Mouse (Mus musculus) testis, adult 2 months (tissue): ENCODE data around the gene Umad1. TPM values are rescaled to one million over a fixed set of nuclear protein-coding genes. Genes with fewer than 3 reads are reported as not detected.
A peak's percentile ranks its signal among the peaks of the same experiment; 100 is the strongest.

Experiments
- H3K27ac ChIP-seq: fragments of 200-500 bp; 2 replicates; pipeline ENCODE4 v1.5.1; 2012; ENCODE audit warnings: low read depth, low read length; ENCODE audit not compliant: control insufficient read depth, insufficient read depth
- H3K27me3 ChIP-seq: fragments of 200-500 bp; 2 replicates; pipeline ENCODE4 v1.6.1; 2012; ENCODE audit warnings: mild to moderate bottlenecking, low read length, moderate library complexity; ENCODE audit not compliant: control insufficient read depth, insufficient read depth
- H3K36me3 ChIP-seq: fragments of 200-500 bp; 2 replicates; pipeline ENCODE4 v1.6.1; 2012; ENCODE audit warnings: mild to moderate bottlenecking, low read length; ENCODE audit not compliant: control insufficient read depth, insufficient read depth
- H3K4me1 ChIP-seq: fragments of 200-500 bp; 2 replicates; pipeline ENCODE4 v1.6.1; 2012; ENCODE audit warnings: low read length; ENCODE audit not compliant: control insufficient read depth, insufficient read depth
- H3K4me3 ChIP-seq: fragments of 200-500 bp; 2 replicates; pipeline ENCODE4 v1.5.1; 2012; ENCODE audit warnings: low read depth, mild to moderate bottlenecking, low read length, moderate library complexity, mixed read lengths; ENCODE audit not compliant: control insufficient read depth
- CTCF ChIP-seq: fragments of 200-500 bp; IDR thresholded peaks from 2 replicates; pipeline ENCODE4 v1.5.1; 2012; ENCODE audit warnings: low read depth, mild to moderate bottlenecking, inconsistent platforms, low read length, moderate library complexity; ENCODE audit not compliant: control insufficient read depth, insufficient read depth, insufficient replicate concordance
- POLR2A ChIP-seq: fragments of 200-500 bp; IDR thresholded peaks from 2 replicates; pipeline ENCODE4 v1.6.1; 2012; ENCODE audit warnings: low read depth, mild to moderate bottlenecking, inconsistent platforms, low read length, moderate library complexity; ENCODE audit not compliant: control insufficient read depth
- polyA plus RNA-seq: library from polyadenylated mRNA; depleted of rRNA; stranded (reverse); fragments of >200 nt; gene quantifications from 2 replicates; pipeline ENCODE4 v1.2.3, GENCODE M21; 2012; rRNA removed

Umad1 gene
- 5.9 and 7.0 TPM in 2 replicates for polyA plus RNA-seq

GRCm38 (mm10) chr6:8259004-8259666, at the start of gene Umad1, which contains the start of the genes Rpa3 and Gm45062:
Gene Umad1 (plus strand): TSS chr6:8259288.
Gene Rpa3 (minus strand): TSS chr6:8259173.
Gene Gm45062 (plus strand): TSS chr6:8259450.
- Histone ChIP-seq H3K27ac (peak within 1 kb of the TSS; percentile 94), H3K4me3 (peak within 1 kb of the TSS; percentile 100), H3K27me3 (no peaks in the 10 kb centered on the region), H3K36me3 (no peaks in the 10 kb centered on the region), H3K4me1 (no peaks in the 10 kb centered on the region)
- no peak for TF ChIP-seq CTCF
- peak; percentile 61 for TF ChIP-seq POLR2A

DNA sequence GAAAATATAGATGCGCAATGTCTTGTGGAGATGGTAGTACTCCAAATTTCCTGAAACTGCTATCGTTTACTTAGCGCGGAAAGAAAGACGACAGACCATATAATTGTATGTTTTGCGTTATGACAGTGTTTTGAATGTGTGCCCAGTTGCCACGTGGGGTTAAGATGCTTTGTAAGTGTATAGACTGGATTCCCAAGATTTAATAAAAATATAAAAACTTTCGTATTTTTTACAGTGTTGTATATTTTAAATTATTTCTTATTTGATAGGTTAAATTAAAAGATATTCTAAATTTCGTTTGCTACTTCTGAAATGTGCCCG, 49.3 kb upstream of the Umad1 start:
- Histone ChIP-seq H3K27me3 (no peaks in the 10 kb centered on the region), H3K4me3 (peak overlapping the region; percentile 92), H3K27ac (peak overlapping the region; percentile 90), H3K4me1 (peaks cover 2% of the 10 kb centered on the region; the same call in 1 of the 2 replicates), H3K36me3 (no peaks in the 10 kb centered on the region)
- TF ChIP-seq CTCF (no peak), POLR2A (no peak)

DNA sequence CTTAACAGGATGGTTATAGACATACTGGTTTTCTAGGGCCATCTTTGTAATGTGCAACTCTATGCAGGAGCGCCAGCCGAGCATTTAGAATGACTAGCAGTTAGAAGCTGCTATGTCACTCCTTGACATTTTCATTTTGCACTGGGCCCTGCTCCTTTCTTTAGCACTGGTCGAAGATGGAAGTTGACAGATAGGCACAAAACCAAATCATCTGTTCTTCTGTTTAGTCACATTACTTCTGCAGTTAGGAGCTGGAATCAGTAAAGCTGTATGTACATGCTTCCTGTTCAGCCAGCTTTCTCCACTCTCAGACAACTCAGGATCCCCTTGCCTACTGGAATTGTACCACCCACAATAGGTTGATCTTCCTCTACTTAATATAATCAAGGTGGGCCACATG, 48.4 kb upstream of the Umad1 start:
- Histone ChIP-seq H3K4me1 (peaks cover 2% of the 10 kb centered on the region; the same call in 1 of the 2 replicates), H3K4me3 (no peak overlapping the region), H3K36me3 (no peaks in the 10 kb centered on the region), H3K27ac (0 out of 2 replicates have a peak overlapping the region, but pooled peaks have one; percentile 25), H3K27me3 (no peaks in the 10 kb centered on the region)
- TF ChIP-seq CTCF (no peak), POLR2A (no peak)

GRCm38 (mm10) chr6:8227035-8227434, 32.1 kb upstream of the Umad1 start:
- Histone ChIP-seq H3K4me1 (no peaks in the 10 kb centered on the region), H3K4me3 (no peak overlapping the region), H3K27ac (no peak overlapping the region), H3K27me3 (no peaks in the 10 kb centered on the region), H3K36me3 (peaks cover 2% of the 10 kb centered on the region)
- TF ChIP-seq POLR2A: no peak
- no peak for TF ChIP-seq CTCF

DNA sequence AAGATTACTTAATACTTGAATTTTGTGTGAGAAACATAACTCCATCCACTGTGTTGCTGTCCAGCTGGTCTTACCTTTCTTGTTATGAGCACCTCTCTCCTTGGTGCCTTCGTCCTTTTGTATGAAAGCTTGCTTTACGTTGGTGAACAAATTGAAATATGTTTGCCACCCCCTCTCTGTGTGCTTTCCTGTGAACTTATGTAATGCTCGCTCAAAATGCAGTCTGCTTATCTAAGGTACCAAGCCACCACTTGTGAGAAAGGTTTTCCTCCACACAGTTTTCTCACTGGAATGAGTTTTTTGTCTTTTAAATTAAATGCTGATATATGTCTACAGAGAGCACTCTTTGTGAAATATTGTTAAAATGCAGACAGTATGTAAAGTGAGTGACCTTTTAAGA, 30.5 kb upstream of the Umad1 start:
- peaks cover 2% of the 10 kb centered on the region for H3K36me3 ChIP-seq
- no peak overlapping the region for H3K4me3 ChIP-seq
- H3K27me3 ChIP-seq: no peaks in the 10 kb centered on the region
- no peaks in the 10 kb centered on the region for H3K4me1 ChIP-seq
- H3K27ac ChIP-seq: no peak overlapping the region
- no peak for TF ChIP-seq POLR2A
- TF ChIP-seq CTCF: no peak

DNA sequence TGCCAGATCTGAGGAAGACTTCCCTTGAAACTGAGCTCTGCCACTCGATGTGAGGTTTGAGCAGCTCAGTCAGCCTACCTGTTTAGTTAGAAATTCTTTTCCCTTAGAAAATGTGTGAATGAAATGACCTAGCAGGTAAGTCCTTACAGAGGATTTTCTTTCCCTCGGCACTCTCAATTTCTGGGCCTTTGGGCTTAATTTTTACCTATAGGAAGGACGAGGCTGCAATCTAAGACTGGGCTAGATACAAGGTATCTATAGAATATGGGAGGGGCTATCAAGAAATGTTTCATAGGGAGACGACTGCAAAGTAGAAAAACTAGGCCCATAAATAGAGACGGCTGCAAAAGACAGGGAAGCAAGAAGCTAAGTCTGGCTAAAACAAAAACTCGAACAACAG, 772 bp upstream of the Umad1 start:
- peak overlapping the region; percentile 100 for H3K4me3 ChIP-seq
- TF ChIP-seq CTCF (no peak), POLR2A (no peak)
- H3K36me3 ChIP-seq: no peaks in the 10 kb centered on the region
- H3K27ac ChIP-seq: no peak overlapping the region; the same call in 1 of the 2 replicates
- no peaks in the 10 kb centered on the region for H3K4me1 ChIP-seq
- no peaks in the 10 kb centered on the region for H3K27me3 ChIP-seq

- peak overlapping the region; percentile 94 for H3K27ac ChIP-seq
- no peaks in the 10 kb centered on the region for H3K4me1 ChIP-seq
- no peaks in the 10 kb centered on the region for H3K27me3 ChIP-seq
- no peaks in the 10 kb centered on the region for H3K36me3 ChIP-seq
- H3K4me3 ChIP-seq: peak overlapping the region; percentile 100
- TF ChIP-seq CTCF (no peak), POLR2A (no peak)
Measured at GRCm38 (mm10) chr6:8259667-8260044, 568 bp downstream of the Umad1 start.
